Mouse (Mus musculus) layer of hippocampus, postnatal 14 days (tissue): ENCODE measurements around the gene Fcor. TPM values are rescaled to one million over a fixed set of nuclear protein-coding genes. Genes with fewer than 3 reads are reported as not detected.

Source experiments
- DNase-seq, 2 experiments: peaks; one replicate each; pipeline ENCODE4 v3.0.0; 2021 to 2022; ENCODE audit warnings: low spot score in 2 of 2, mixed read lengths in 1 of 2
- total RNA-seq, 2 experiments: library from RNA; stranded (reverse); gene quantifications; 2 replicates each; pipeline ENCODE4 v1.2.3; 2021

The Fcor gene
- total RNA-seq, 2 experiments from 2014 or later: 19.8 to 23.4 TPM

DNA sequence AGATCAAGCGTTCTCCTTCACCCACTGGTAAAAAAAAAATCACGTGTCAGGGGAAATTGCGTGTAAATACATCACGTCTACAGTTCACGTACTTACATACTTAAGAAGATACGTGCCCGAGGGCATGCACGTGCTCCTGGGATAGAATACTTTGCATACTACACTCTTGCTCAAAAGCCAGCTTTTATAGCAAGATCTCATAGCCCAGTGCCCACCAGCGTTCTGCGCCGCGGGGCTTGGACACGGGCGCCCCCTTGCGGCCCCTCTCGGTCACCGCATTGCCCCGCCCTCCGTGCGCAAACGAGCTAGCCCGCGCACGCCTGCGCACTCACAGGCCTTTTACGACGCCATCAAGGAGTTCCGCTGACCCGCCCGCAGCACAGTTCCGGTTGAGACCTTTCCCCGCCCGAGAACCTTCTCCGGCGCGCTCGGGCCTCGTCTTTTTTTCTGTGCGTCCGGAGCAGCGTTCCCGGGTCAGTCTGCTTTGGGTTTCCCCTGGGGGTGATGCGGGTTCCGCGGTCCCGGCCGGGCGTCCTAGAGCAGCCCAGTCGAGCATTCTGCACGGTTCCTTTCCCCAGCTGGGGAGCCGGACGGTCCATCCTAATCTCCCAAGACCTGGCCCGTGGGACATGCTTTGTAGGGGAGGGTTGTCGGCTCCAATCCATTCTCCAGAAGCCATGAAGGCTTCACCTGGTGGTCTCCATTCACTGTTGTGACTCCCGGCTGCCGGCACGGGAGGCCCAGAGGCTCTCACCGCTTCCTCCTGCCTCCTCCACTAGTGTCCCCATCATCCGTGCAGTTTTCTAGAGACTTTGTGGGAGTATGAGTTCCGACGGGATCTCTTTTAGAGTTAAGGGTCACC lies 4.2 kb upstream of the Fcor start, which contains the start of gene Trappc5:
Gene Trappc5, plus strand, starts transcription at position 169 of the 862 bp plus-strand sequence.
- peak; percentile 96 to 97 for DNase-seq

DNA sequence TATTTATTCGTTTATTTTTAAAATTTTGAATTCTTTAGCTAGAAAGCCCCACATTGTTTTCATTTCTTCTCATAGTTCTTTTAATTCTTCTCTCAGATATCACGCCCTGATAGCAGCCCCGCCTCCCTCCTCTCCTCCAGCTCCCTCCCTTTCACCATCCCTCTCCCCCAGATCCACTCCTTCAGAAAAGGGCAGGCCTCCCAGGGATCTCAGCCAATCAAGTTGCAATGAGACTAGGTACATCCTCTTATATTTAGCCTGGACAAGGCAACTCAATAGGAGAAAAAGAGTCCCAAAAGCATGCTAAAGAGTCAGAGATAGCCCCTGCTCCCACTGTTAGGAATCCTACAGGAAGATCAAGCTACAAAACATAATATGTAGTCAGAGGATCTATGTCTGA lies 2.5 kb upstream of the Fcor start:
- no peak for DNase-seq

DNA sequence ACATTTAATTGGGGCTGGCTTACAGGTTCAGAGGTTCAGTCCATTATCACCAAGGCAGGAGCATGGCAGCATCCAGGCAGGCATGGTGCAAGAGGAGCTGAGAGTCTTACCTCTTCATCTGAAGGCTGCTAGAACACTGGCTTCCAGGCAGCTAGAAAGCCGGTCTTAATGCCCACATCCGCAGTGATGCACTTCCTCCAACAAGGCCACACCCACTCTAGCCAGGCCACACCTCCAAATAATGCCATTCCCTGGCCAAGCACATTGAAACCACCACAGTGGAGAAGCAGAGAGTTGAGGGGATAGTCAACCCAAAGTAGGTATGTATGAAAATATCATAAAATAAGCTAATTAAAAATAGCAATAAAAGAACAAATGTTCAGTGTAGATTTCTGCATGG lies 1.8 kb downstream of the Fcor start:
- no peak for DNase-seq

DNA sequence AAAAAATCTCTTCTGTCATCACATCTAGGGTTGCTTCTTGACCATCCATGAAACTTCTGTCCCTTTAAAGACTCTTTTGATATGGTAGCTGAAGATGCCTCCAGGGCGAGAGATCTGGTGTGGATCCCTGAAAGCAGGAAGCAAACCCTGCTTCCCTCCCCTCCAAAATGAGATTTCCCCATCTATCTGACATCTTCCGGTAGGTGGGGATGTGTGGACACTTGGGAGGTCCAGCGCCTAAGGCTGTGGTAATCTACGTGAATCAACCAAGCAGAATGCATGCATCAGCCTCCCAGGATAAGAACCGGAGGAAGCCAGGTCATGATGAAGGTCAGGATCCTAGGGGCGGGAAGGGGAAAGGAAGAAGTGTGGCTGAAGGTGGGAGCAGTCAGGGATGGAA lies 6.7 kb downstream of the Fcor start, which contains the start of gene Mcemp1:
Gene Mcemp1, plus strand, starts transcription at position 248 of the 400 bp plus-strand sequence.
- DNase-seq: no peak

DNA sequence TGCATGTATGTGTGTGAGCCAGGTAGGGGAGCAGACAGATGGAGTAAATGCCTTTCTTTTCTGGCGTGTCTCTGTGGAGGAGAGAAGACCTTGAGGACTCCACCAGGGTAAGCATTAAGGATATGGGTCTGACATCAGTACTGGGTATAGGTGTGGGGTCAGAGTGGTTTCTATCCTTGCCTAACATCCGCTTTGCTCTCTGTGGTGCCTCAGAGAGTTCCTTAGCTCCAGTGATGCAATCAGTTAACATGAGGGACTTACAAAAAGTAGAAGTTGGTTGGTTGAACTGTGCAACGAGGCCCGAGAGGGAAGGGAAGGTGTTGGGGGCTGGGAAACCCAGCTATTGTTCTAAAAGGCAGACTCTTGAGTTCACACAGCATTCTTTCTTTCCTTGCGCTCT lies 7.8 kb downstream of the Fcor start:
- no peak for DNase-seq

DNA sequence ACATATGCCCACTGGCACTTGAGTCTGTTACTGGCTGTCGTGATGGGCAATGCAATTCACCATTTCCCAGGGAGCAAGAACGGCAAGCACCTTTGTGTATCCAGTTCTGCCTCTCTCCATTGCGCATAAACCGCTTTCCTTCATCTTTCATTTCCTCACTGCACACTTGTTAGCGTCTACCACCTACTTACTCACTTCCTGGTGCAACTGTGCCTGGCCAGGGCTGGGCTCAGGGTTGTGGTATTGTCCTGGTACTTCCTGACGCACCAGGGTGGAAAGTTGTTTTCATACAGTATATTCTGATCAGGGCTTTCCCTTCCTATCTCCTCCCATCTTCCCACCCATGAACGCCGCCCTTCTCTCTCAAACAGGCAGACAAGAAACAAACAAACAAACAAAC lies 11.3 kb downstream of the Fcor start:
- DNase-seq: no peak

DNA sequence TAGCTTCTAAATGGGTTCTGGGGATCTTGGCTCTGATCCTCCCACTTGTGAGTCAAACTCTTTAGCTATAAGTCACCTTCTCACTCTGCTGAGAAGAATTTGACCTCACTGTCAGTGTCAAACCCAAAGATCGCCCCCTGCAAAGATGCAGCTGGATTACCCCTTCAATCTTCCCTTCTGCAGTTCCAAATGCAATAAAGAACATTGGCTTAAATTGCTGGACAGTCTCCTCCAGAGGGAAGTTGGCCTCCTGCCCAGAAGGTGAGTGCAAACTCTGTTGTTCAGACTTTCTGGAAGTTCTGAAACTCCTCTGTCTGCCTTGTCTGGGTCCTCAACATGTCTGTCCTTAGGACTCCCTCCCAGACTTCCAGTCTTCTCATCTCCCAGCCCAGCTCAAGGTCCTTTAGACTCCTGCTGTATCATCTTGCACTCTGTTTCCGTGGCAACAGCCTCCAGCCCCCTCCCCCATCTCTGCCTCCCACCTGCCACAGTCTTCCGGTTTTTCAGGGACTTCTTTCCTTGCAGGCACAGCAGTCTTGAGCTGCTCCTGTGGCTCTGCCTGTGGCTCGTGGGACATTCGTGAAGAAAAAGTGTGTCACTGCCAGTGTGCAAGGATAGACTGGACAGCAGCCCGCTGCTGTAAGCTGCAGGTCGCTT lies 15.3 kb downstream of the Fcor start:
- no peak for DNase-seq

DNA sequence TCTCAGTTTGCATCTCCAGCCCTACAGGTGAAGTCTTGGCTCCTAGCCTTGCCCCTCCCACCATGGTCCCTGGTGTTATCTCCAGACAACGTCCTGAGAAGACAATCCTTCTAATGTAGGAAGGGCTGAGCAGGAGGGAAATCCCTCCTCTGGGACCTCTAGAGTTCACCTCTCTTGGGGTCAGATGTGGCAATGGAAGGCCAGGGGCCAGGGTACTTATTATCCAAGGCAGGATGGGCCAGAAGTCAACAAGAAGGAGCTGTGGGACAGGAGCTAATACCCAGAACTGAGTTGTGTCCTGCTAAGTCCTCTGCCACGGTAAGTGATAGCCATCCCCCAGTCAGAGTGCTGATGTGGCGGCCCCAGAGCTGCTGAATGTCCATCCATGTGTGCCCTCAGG lies 16.6 kb downstream of the Fcor start, which contains the start of gene Retn:
Gene Retn, plus strand, starts transcription at position 245 of the 400 bp plus-strand sequence.
- DNase-seq: no peak

DNA sequence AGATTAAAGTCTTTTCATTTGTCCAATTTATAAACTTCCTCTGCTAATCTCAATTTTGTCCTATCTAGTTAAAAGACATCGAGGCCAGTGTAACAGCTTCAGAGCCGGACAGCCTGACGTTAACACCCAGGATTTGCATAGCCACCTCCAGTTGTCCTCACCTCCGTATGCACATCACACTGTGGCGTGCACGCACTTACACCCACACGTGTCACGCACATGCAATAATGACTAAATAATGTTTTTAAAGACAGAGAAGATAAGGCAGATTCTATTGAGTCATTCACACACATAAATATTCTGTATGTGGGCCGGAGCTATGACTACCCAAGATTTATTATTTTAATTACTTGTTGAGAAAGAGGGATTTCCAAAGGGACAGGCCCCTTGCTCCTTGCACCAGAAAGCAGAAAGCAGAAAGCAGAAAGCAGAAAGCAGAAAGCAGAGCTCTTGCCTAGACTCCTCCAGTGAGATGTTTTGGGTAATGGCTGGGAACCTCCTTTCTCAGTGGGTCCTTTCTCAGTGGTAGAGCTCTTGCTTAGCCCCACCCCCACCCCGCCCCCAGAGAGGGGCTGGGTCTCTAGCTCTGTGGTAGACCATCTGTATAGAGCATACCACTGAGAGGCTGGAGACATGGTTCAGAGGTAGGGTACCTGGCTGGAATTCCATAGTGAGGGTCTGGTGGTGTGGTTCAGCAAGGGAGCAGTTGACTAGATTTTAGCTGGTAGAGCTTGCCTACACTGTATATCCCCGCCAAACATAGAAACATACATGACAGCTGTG lies 17.2 kb downstream of the Fcor start:
- DNase-seq: no peak

DNA sequence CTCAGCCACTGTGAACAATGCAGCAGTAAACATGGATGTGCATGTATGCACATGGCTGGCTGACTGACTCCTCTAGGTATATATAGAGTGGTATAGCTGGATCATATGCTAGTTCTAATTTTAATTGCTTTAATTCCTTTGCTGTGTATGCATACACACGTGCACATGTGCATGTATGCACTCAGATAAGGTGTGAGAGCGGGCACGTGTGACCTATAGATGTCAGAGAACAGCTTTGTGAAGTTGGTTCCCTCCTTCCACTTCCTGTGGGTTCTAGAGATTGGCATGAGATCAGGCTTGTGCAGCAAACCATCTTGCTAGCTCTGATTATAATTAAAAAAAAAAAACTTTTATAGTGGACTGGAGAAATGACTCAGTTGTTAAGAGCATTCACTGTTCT lies 19.3 kb downstream of the Fcor start:
- no peak for DNase-seq

DNA sequence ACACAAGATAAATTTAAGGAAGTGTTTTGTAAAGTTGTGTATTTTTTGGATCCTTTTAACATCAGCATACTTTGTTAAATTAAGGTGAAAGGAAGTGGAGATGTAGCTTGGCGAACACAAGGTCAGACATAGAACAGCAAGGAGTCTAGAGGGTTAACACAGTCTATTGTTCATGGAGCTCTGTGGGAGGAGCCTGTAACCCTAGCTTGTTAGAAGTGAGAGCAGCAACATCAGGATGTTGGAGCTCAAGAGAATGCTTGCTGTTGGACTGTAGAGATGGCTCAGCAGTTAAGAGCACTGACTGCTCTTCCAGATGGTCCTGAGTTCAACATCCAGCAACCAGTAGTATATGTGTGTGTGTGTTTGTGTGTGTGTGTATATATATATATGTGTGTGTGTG lies 23.2 kb downstream of the Fcor start:
- DNase-seq: no peak

DNA sequence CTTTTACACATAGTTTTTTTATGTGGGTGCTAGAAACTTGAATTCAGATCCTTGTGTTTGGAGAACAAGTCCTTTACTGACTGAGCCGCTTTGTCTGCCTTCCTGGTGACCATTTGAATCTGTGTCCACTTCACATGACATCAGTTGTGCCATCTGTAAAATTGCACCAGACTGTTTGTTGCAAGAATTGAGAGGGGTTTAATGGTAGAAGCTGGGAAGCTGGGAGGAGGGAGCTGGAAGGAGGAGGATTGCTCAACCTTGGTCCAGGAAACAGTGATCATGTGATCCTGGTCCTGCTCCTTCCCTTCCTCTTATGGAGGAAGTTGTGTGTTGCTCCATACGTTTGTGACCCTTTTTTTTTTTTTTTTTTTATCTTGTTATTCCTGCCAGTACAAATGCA lies 23.9 kb downstream of the Fcor start:
- no peak for DNase-seq

DNA sequence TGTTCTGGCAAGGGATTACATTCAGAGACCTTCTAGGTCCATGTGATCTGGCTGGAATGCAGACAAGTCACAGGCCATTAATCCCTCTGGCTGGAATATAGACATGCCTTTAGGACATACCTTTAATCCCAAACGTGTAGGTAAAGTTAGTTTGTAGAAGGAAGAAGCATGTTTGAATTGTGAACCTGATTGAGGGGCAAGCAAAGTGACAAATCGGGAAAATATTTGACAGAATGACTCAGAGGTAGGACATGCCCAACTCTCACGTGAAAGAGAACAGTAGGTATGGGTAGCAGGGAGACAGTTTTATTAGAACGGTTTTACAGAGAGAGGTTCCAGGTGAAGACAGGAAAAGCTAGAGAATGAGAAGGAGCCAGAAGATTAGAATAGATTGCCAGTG lies 24.6 kb downstream of the Fcor start:
- DNase-seq: no peak

DNA sequence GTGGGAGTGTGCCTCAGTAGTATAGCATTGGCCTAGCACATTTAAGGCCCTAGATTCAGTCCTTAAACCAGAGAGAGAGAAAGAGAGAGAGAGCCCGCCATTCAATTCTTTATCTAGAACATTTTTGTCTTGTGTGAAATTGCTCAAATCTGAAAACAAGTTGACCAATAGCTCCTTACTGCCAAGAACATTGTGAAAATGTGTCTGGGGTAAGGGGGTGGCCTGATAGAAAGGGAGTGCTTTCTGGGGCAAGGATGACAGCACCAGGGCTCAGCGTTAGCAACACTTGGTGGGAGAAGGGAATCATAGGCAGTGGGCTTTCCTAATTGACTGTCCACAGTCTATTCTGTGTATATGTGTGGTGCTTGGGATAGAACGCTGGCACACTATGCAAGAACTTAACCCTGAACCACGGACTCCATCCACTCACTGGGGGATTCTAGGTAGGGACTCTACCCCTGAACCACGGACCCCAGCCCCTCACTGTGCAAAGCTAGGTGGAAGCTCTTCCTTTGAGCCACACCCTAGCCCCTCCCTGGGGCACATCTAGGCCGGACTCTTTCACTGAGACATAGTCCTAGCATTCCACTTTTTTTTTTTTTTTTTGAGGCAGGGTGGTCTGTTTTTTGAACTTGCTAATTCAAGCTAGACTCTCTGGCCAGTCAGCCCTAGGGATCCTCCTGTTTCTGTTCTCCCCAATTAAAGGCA lies 25.2 kb downstream of the Fcor start:
- DNase-seq: no peak

DNA sequence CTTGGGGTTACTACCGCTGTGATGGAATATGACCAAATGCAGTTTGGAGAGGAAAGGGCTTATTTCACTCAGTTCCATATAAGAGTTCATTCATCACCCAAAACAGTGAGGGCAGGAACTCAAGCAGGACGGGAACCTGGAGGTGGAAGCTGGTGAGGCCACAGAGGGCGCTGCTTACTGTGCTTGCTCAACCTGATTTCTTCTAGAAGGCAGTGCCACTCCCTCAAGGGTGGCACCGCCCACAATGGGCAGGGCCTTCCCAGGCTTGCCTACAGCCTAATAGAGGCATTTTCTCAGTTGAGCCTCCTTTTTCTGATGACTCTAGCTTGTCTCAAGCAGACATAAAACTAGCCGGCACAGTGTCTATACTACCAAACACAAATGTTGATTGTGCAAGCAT lies 26.4 kb downstream of the Fcor start:
- no peak for DNase-seq

DNA sequence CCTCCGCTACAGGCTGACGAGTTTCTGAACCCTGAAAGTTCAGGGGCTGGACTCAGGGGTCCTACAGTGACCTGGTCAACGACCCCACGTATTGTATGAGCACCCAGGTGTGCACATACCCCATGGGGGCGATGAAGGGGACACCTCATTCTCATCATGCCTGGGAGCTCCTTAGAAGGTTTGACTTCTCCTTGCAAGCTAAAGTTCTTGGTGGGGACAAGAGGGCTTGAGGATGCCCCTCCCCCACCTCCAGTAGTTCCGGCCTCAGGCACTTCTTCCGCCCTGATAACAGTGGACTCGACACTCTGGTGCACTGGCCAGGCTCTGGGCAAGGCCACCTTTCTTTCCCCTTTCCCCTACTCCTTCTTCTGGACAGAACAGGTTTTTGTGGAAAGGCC lies 40.7 kb downstream of the Fcor start:
- DNase-seq: no peak

DNA sequence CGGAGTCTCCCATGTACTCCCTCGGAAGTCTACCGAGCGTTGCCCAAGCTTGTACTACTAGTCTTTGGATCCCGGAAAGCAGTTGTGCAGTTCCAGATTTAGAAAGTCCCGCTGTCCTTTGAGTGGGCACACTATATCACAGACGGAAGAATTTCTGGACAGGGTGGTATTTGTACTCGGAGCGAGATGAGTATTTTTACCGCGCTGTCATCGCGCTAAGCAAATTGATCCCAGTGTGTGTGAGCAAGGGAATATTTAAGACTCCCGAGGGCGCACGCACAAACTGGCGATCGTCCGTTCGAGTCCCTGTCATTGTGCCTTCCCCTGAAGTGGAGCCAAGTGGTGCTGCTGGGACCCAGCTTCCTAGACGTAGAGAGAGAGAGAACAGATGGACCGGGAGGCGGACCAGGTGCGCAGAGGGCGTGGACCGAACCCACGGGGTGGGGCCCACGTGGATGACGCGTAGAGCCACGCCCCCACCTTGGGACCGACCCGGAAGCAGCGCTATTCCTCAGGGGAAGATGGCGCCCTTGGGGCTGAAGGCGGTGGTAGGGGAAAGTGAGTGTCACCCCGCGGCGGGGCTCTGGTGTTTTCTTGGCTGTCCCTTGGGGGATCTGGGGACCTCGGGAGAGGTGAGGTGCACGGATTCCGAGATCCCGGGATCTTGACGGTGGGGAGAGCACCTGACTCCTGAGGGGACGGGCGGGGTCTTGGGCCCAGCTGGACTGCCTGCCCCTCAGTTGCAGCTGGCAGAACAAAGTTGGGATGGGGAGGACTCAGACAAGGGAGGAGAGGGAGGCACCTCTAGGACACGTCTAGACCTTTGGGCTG lies 41.3 kb downstream of the Fcor start, which contains the start of gene Stxbp2:
Gene Stxbp2, plus strand, starts transcription at position 309 of the 831 bp plus-strand sequence.
- peak in 1 of 2 experiments; percentile 66 for DNase-seq

DNA sequence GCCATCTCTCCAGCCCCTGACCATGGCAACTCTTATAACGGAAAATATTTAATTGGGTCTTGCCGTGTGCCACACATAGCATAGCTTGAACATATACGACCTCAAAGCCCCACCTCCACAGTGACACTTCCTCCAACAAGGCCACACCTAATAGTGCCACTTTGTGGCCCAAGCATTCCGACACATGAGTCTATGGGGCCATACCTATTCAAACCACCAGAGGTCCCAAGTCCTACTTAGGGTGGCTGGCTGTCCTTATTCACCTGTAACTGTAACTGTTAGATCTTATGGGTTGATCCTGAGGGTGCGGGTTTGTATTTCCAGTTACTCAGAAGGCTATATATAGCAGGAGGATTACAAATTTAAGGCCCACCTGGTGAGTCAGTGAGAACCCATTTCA lies 44.1 kb downstream of the Fcor start:
- DNase-seq: no peak

DNA sequence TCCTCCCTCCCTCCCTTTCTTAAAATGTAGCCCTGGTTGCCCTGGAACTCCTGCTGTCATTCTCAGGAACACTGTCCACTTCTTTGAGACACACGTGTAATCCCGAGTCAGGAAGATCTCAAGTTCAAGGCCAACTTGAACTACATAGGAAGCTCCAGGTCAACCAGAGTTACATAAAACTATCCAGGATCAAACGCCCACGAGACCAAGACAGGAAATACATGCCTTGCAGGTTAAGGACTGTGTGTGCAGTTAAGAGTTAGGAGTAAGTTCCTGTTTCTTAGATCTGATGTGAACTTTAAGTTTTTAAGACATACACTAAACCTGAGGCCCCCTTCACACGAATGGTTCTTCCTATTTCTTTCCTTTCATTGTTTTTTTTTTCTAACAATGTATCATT lies 45.2 kb downstream of the Fcor start:
- no peak for DNase-seq

DNA sequence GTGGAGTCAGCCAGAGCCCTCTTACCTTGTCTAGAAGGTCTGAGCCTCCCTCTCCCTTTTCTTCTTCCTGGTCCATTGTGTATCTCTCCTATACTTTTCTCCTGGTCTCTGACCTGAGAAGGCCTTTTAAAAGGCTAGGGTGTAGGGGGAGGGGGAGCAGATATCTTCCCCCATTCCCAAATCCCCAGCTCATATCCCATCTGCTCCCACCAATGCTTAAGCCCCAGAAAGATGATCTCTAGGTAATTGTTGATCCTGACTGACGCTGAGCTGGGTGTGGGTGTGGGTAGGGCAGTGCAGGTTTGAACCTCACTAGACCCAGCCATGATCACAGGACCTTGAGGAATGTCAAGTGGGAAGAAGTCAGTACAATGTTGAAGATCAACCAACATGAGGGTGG lies 46.7 kb downstream of the Fcor start, which contains the start of gene Pcp2:
Gene Pcp2, minus strand, starts transcription at position 101 of the 400 bp plus-strand sequence.
- DNase-seq: no peak
